Mouse (Mus musculus) small intestine, adult 2 months (tissue): ENCODE results near the gene Taok3. TPM values are rescaled to one million over a fixed set of nuclear protein-coding genes. Genes with fewer than 3 reads are reported as not detected.
A peak's percentile ranks its signal among the peaks of the same experiment; 100 is the strongest.

ENCODE experiments used
- H3K27ac ChIP-seq: fragments of 200-500 bp; 2 replicates; pipeline ENCODE4 v1.5.1; 2012; ENCODE audit warnings: low read depth, low read length, control low read depth, inconsistent platforms; ENCODE audit not compliant: insufficient read depth
- H3K27me3 ChIP-seq: fragments of 200-500 bp; 2 replicates; pipeline ENCODE4 v1.6.1; 2012; ENCODE audit warnings: mild to moderate bottlenecking, moderate library complexity, low read length, inconsistent platforms; ENCODE audit not compliant: control insufficient read depth, insufficient read depth
- H3K36me3 ChIP-seq: fragments of 200-500 bp; 2 replicates; pipeline ENCODE4 v1.6.1; 2012; ENCODE audit warnings: mild to moderate bottlenecking, low read length, control low read depth, inconsistent platforms; ENCODE audit not compliant: control insufficient read depth, insufficient read depth
- H3K4me1 ChIP-seq: fragments of 200-500 bp; 2 replicates; pipeline ENCODE4 v1.6.1; 2012; ENCODE audit warnings: low read length, inconsistent platforms, mixed read lengths; ENCODE audit not compliant: control insufficient read depth, insufficient read depth, insufficient read length
- H3K4me3 ChIP-seq: fragments of 200-500 bp; 2 replicates; pipeline ENCODE4 v1.5.1; 2012; ENCODE audit warnings: low read depth, mild to moderate bottlenecking, control low read depth, inconsistent platforms, low read length, moderate library complexity
- CTCF ChIP-seq: fragments of 200-500 bp; IDR thresholded peaks from 2 replicates; pipeline ENCODE4 v1.5.1; 2012; ENCODE audit warnings: low read depth, mild to moderate bottlenecking, control low read depth, inconsistent platforms, low read length, moderate library complexity, mixed read lengths; ENCODE audit not compliant: insufficient replicate concordance, insufficient read length; ENCODE audit errors: extremely low read depth
- POLR2A ChIP-seq: fragments of 200-500 bp; IDR thresholded peaks from 2 replicates; pipeline ENCODE4 v1.6.1; 2012; ENCODE audit warnings: low read depth, mild to moderate bottlenecking, control low read depth, inconsistent platforms, low read length, moderate library complexity
- WGBS: fragments of 180-500 bp; shearing (Covaris S2); methylation state at CpG from one replicate; pipeline ENCODE4 v1.1.7; 2018; 5-methylcytosine and 5-hydroxymethylcytosine counted together
- polyA plus RNA-seq: library from polyadenylated mRNA; depleted of rRNA; stranded (reverse); fragments of >200 nt; gene quantifications from 2 replicates; pipeline ENCODE4 v1.2.3, GENCODE M21; 2012; rRNA removed

The Taok3 gene
- 10.7 and 32.0 TPM in 2 replicates for polyA plus RNA-seq

- under 1% methylated on average over 74 of the region's 74 CpGs for WGBS
- peaks cover 14% of the 10 kb centered on the region for H3K4me1 ChIP-seq
- H3K27me3 ChIP-seq = no peaks in the 10 kb centered on the region
- peak; percentile 90 for TF ChIP-seq POLR2A
- no peak for TF ChIP-seq CTCF
- peak within 1 kb of the TSS; percentile 96 for H3K27ac ChIP-seq
- H3K36me3 ChIP-seq = peaks cover 2% of the 10 kb centered on the region; the same call in 1 of the 2 replicates
- peak within 1 kb of the TSS; percentile 88 for H3K4me3 ChIP-seq
These were observed at the start of gene Taok3 for GRCm38 (mm10) chr5:117119777-117120488. Gene Taok3, plus strand, starts transcription at chr5:117120129.

GRCm38 (mm10) chr5:117087718-117088117 lies 32.2 kb upstream of the Taok3 start:
- H3K27me3 ChIP-seq = peaks cover 6% of the 10 kb centered on the region; the same call in 1 of the 2 replicates

GRCm38 (mm10) chr5:117089147-117089546 lies 30.8 kb upstream of the Taok3 start:
- TF ChIP-seq CTCF (no peak), POLR2A (no peak)
- no peak overlapping the region for H3K27ac ChIP-seq
- WGBS = 19% methylated on average over 3 of the region's 3 CpGs

More at GRCm38 (mm10) chr5:117087718-117088117, 32.2 kb upstream of the Taok3 start:
- no peak overlapping the region for H3K27ac ChIP-seq
- peaks cover 6% of the 10 kb centered on the region; the same call in 1 of the 2 replicates for H3K4me1 ChIP-seq
- peaks cover 16% of the 10 kb centered on the region for H3K36me3 ChIP-seq
- TF ChIP-seq CTCF (no peak), POLR2A (no peak)
- whole genome bisulfite sequencing = 7% methylated on average over 13 of the region's 13 CpGs
- peak overlapping the region; percentile 12; the same call in 1 of the 2 replicates for H3K4me3 ChIP-seq

GRCm38 (mm10) chr5:117089786-117090185 lies 30.1 kb upstream of the Taok3 start:
- Histone ChIP-seq H3K36me3 (peaks cover 35% of the 10 kb centered on the region), H3K27ac (no peak overlapping the region), H3K27me3 (peaks cover 6% of the 10 kb centered on the region; the same call in 1 of the 2 replicates), H3K4me1 (peaks cover 6% of the 10 kb centered on the region; the same call in 1 of the 2 replicates), H3K4me3 (no peak overlapping the region)
- TF ChIP-seq POLR2A = no peak
- no peak for TF ChIP-seq CTCF
- WGBS = 18% methylated on average over 6 of the region's 6 CpGs

More at GRCm38 (mm10) chr5:117089147-117089546, 30.8 kb upstream of the Taok3 start:
- H3K4me3 ChIP-seq = no peak overlapping the region
- peaks cover 6% of the 10 kb centered on the region; the same call in 1 of the 2 replicates for H3K4me1 ChIP-seq
- H3K27me3 ChIP-seq = peaks cover 6% of the 10 kb centered on the region; the same call in 1 of the 2 replicates
- peaks cover 29% of the 10 kb centered on the region for H3K36me3 ChIP-seq

GRCm38 (mm10) chr5:117094431-117094830 lies 25.5 kb upstream of the Taok3 start:
- WGBS = 53% methylated on average over 7 of the region's 7 CpGs
- Histone ChIP-seq H3K36me3 (peaks cover 52% of the 10 kb centered on the region), H3K4me3 (no peak overlapping the region)

GRCm38 (mm10) chr5:117096716-117097115 lies 23.2 kb upstream of the Taok3 start:
- H3K4me1 ChIP-seq = no peaks in the 10 kb centered on the region
- H3K27ac ChIP-seq = no peak overlapping the region
- peak; percentile 61; the same call in 1 of the 2 replicates for TF ChIP-seq CTCF
- no peak for TF ChIP-seq POLR2A
- no peak overlapping the region for H3K4me3 ChIP-seq
- no peaks in the 10 kb centered on the region for H3K27me3 ChIP-seq
- H3K36me3 ChIP-seq = peaks cover 64% of the 10 kb centered on the region
- WGBS = 17% methylated on average over 3 of the region's 3 CpGs

More at GRCm38 (mm10) chr5:117094431-117094830, 25.5 kb upstream of the Taok3 start:
- Histone ChIP-seq H3K4me1 (peaks cover 3% of the 10 kb centered on the region; the same call in 1 of the 2 replicates), H3K27me3 (no peaks in the 10 kb centered on the region), H3K27ac (no peak overlapping the region)
- TF ChIP-seq POLR2A (no peak), CTCF (peak; percentile 39; the same call in 1 of the 2 replicates)

- no peak overlapping the region for H3K4me3 ChIP-seq
- TF ChIP-seq POLR2A = no peak
- TF ChIP-seq CTCF = no peak
- peaks cover 60% of the 10 kb centered on the region for H3K36me3 ChIP-seq
- 73% methylated on average over 5 of the region's 5 CpGs for WGBS
- H3K27me3 ChIP-seq = no peaks in the 10 kb centered on the region
- H3K27ac ChIP-seq = no peak overlapping the region
- H3K4me1 ChIP-seq = no peaks in the 10 kb centered on the region
These were observed 20.9 kb upstream of the Taok3 start for GRCm38 (mm10) chr5:117099008-117099407.
